In genomic region chr19:5793116-5793515, GRCm38 (mm10) we compare ENCODE assay signal across 8 mouse cellular contexts. TPM values are rescaled to one million over a fixed set of nuclear protein-coding genes. Genes with fewer than 3 reads are reported as not detected.
DNase-seq lines count a peak whose midpoint lies in the region; ATAC-seq and TF ChIP-seq lines count a peak whose summit lies in the region.

No protein-coding gene starts in this region.

- peak; percentile 55; the same call in 1 of the 2 replicates for ATAC-seq in heart, embryonic 15.5 days (replicated peaks; ENCODE audit: insufficient number of reproducible peaks, insufficient read depth, low FRiP score, low read depth)
- ATAC-seq in kidney, postnatal 0 days (replicated peaks; ENCODE audit: low FRiP score, low read depth): peak; percentile 37
- peak; percentile 72 for ATAC-seq in stomach, embryonic 14.5 days (ENCODE audit: insufficient number of reproducible peaks, insufficient read depth, low FRiP score, low read depth)

- H3K4me2 ChIP-seq in heart, embryonic 15.5 days: no peak overlapping the region
- no peak overlapping the region for H3K4me2 ChIP-seq in kidney, postnatal 0 days (ENCODE audit: low read length)
- no peak overlapping the region for H3K4me2 ChIP-seq in stomach, embryonic 14.5 days (replicated peaks; ENCODE audit: low read depth, low read length)

- no peaks in the 10 kb centered on the region for H3K9me3 ChIP-seq in heart, embryonic 15.5 days (replicated peaks)
- H3K9me3 ChIP-seq in kidney, postnatal 0 days (replicated peaks; ENCODE audit: low read length): no peaks in the 10 kb centered on the region
- H3K9me3 ChIP-seq in stomach, embryonic 14.5 days (ENCODE audit: control insufficient read depth, low read depth, low read length): no peaks in the 10 kb centered on the region

- H3K4me1 ChIP-seq in cortical plate, adult 2 months (ENCODE audit: control insufficient read depth, insufficient read depth, low read length): no peaks in the 10 kb centered on the region
- H3K4me1 ChIP-seq in heart, embryonic 15.5 days (replicated peaks): peaks cover 29% of the 10 kb centered on the region
- H3K4me1 ChIP-seq in kidney, postnatal 0 days (replicated peaks; ENCODE audit: insufficient read depth, low read length): peaks cover 12% of the 10 kb centered on the region
- peaks cover 17% of the 10 kb centered on the region for H3K4me1 ChIP-seq in stomach, embryonic 14.5 days (ENCODE audit: control insufficient read depth, insufficient read depth, low read length)

- peaks cover 33% of the 10 kb centered on the region for H3K36me3 ChIP-seq in heart, embryonic 15.5 days
- peaks cover 27% of the 10 kb centered on the region for H3K36me3 ChIP-seq in kidney, postnatal 0 days (ENCODE audit: insufficient read depth, low read length)
- H3K36me3 ChIP-seq in stomach, embryonic 14.5 days (ENCODE audit: control insufficient read depth, insufficient read depth, low read length): peaks cover 35% of the 10 kb centered on the region

- intact Hi-C loops in gastrocnemius, adult 2 months (cut with DNase I): loop anchor here (2.0 kb wide), 2 partner anchors 58 to 86 kb away; no protein-coding TSS in a partner anchor

- H3K4me3 ChIP-seq in gastrocnemius, adult 2 months: peak overlapping the region; percentile 1; the same call in 1 of the 2 replicates
- H3K4me3 ChIP-seq in cortical plate, adult 2 months (ENCODE audit: insufficient read depth, low read length): no peak overlapping the region
- no peak overlapping the region for H3K4me3 ChIP-seq in heart, embryonic 15.5 days
- H3K4me3 ChIP-seq in kidney, postnatal 0 days (replicated peaks; ENCODE audit: low read depth, low read length): no peak overlapping the region
- H3K4me3 ChIP-seq in stomach, embryonic 14.5 days (ENCODE audit: low read depth, low read length): no peak overlapping the region

- 1% methylated on average over 2 of the region's 2 CpGs for WGBS in heart, embryonic 15.5 days
- WGBS in kidney, postnatal 0 days: 0% methylated on average over 2 of the region's 2 CpGs
- WGBS in stomach, embryonic 14.5 days: 3% methylated on average over 2 of the region's 2 CpGs

- TF ChIP-seq POLR2A in cortical plate, adult 2 months (IDR thresholded peaks at IDR 0.05; ENCODE audit: extremely low read depth, insufficient read depth, low read length): 0 out of 2 replicates have a peak, but pooled peaks have one; percentile 44

- H3K27me3 ChIP-seq in heart, embryonic 15.5 days: no peaks in the 10 kb centered on the region
- no peaks in the 10 kb centered on the region for H3K27me3 ChIP-seq in kidney, postnatal 0 days (ENCODE audit: insufficient read depth, low read length)
- no peaks in the 10 kb centered on the region for H3K27me3 ChIP-seq in stomach, embryonic 14.5 days (ENCODE audit: control insufficient read depth, insufficient read depth, low read length)

- peak overlapping the region; percentile 100 for H3K27ac ChIP-seq in gastrocnemius, adult 2 months
- H3K27ac ChIP-seq in cortical plate, adult 2 months (ENCODE audit: insufficient read depth, low read length): no peak overlapping the region
- H3K27ac ChIP-seq in heart, embryonic 15.5 days: peak overlapping the region; percentile 68
- H3K27ac ChIP-seq in kidney, postnatal 0 days: no peak overlapping the region
- H3K27ac ChIP-seq in stomach, embryonic 14.5 days (ENCODE audit: low read length): no peak overlapping the region

- TF ChIP-seq CTCF in gastrocnemius, adult 2 months (IDR thresholded peaks at IDR 0.05): peak; percentile 85
- peak; percentile 97 for TF ChIP-seq CTCF in cortical plate, adult 2 months (IDR thresholded peaks at IDR 0.05; ENCODE audit: extremely low read depth, insufficient read depth, low read length)
- TF ChIP-seq CTCF in kidney, postnatal 0 days (IDR thresholded peaks at IDR 0.05; ENCODE audit: low read depth): peak; percentile 87

- peak; percentile 67 for DNase-seq in gastrocnemius, adult 2 months
- no peak for DNase-seq in gastrocnemius, postnatal 25 days
- DNase-seq in MN1 (ENCODE audit: low spot score): peak; percentile 72
- peak; percentile 89 for DNase-seq in kidney, postnatal 0 days (ENCODE audit: low spot score)
- peak; percentile 78 for DNase-seq in lung, postnatal 25 days (ENCODE audit: low spot score)

- no peak overlapping the region for H3K9ac ChIP-seq in heart, embryonic 15.5 days
- no peak overlapping the region for H3K9ac ChIP-seq in kidney, postnatal 0 days (ENCODE audit: low read depth, low read length)
- no peak overlapping the region for H3K9ac ChIP-seq in stomach, embryonic 14.5 days (replicated peaks; ENCODE audit: low read depth, low read length)

RNA-seq across cellular contexts. Expression of gene Scyl1, which starts 21.9 kb away (rescaled TPM):
- 10 to 100 TPM; 71.2 to 78.6 TPM for total RNA-seq in gastrocnemius, adult 2 months (2021)
- 10 to 100 TPM; 62.2 to 62.8 TPM for total RNA-seq in gastrocnemius, postnatal 25 days (2021)
- 120 and 124 TPM in 2 replicates for polyA plus RNA-seq in cortical plate, adult 2 months (2012; rRNA removed)
- polyA plus RNA-seq in heart, embryonic 15.5 days (2015; fragmentation: Nextera tagmentation; extraction: Ambion mirVana): 53.5 and 65.9 TPM in 2 replicates
- polyA plus RNA-seq in kidney, postnatal 0 days (2015; fragmentation: Nextera tagmentation; extraction: Ambion mirVana): 63.5 and 65.1 TPM in 2 replicates
- 67.6 and 72.1 TPM in 2 replicates for polyA plus RNA-seq in stomach, embryonic 14.5 days (2014; fragmentation: Nextera tagmentation; extraction: Ambion mirVana)

RNA-seq across cellular contexts. Expression of gene Ltbp3, which starts 52.4 kb away (rescaled TPM):
- total RNA-seq in gastrocnemius, adult 2 months (2021): 10 to 100 TPM; 32.4 to 44.6 TPM
- 10 to 100 TPM; 45.7 to 49.6 TPM for total RNA-seq in gastrocnemius, postnatal 25 days (2021)
- polyA plus RNA-seq in cortical plate, adult 2 months (2012; rRNA removed): 54.2 and 54.9 TPM in 2 replicates
- polyA plus RNA-seq in heart, embryonic 15.5 days (2015; fragmentation: Nextera tagmentation; extraction: Ambion mirVana): 26.6 and 43.3 TPM in 2 replicates
- polyA plus RNA-seq in kidney, postnatal 0 days (2015; fragmentation: Nextera tagmentation; extraction: Ambion mirVana): 22.3 and 23.9 TPM in 2 replicates
- polyA plus RNA-seq in stomach, embryonic 14.5 days (2014; fragmentation: Nextera tagmentation; extraction: Ambion mirVana): 33.8 and 35.2 TPM in 2 replicates

Comparison
In these comparisons a context has a peak if more than half of its experiments do, and no peak if none do; other contexts are left out.
1. H3K27ac ChIP-seq: peak in gastrocnemius, adult 2 months (single experiment) and heart, embryonic 15.5 days (single experiment); none in cortical plate, adult 2 months (single experiment), kidney, postnatal 0 days (single experiment) and stomach, embryonic 14.5 days (single experiment).
2. Peak in every context shown above with its lines, with median percentiles within 50 percentile points of each other: CTCF ChIP-seq and ATAC-seq.